Mouse (Mus musculus) heart, postnatal 25 days (tissue): ENCODE data around the gene Tmem206. TPM values are rescaled to one million over a fixed set of nuclear protein-coding genes. Genes with fewer than 3 reads are reported as not detected.

Experiments used
- DNase-seq: peaks from one replicate; pipeline ENCODE4 v3.0.0; 2022; ENCODE audit warnings: low spot score
- intact Hi-C: fragments of 180-260 bp; cut with DNase I; formaldehyde crosslinking; loops from one replicate; pipeline ENCODE4 v1.15.1; 2025
- total RNA-seq, 2 experiments: library from RNA; stranded (reverse); gene quantifications; 2 replicates each; pipeline ENCODE4 v1.2.3; 2021

Tmem206 gene
- total RNA-seq, 2 experiments from 2014 or later, result 3.5 to 4.1 TPM

DNA sequence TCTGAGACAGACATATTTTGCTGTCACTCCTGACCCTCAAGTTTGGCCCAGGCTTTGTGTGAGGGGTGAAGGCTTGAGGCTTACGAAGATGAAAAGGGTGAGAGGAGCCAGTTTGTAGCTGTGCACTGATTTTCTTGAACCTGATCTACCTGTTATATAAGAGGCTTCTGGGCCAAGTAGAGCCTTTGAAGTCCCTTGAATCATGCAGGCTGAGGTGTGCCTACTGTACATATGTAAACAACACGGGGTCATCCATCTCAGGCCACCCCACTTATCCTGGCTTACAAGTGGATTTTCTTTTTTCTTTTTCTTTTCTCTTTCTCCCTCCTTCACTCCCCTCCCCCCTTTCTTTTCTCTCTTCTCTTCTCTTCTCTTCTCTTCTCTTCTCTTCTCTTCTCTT is 22.9 kb downstream of the Tmem206 start:
- no peak for DNase-seq

DNA sequence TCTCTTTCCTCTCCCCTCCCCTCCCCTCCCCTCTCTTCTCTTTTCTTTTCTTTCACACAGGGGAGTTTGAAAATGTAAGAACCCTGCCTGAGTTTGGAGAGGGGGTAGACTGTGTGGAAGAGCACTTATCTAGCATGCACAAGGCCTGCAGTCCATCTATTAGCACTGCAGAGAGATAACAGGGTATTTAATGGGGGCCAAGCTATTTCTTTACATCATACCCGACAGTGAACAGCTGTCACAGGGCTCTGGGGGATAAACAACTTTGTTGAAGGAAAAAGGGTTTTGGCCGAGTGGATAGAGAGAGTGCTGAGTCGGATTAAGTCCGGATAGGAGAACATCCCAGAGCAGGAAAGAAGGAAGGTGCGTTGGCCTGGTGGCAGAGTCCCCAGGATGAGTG is 23.3 kb downstream of the Tmem206 start:
- intact Hi-C loops, result no loop called here
- DNase-seq, result no peak

More for the DNA sequence above, 22.9 kb downstream of the Tmem206 start:
- intact Hi-C loops, result no loop called here

DNA sequence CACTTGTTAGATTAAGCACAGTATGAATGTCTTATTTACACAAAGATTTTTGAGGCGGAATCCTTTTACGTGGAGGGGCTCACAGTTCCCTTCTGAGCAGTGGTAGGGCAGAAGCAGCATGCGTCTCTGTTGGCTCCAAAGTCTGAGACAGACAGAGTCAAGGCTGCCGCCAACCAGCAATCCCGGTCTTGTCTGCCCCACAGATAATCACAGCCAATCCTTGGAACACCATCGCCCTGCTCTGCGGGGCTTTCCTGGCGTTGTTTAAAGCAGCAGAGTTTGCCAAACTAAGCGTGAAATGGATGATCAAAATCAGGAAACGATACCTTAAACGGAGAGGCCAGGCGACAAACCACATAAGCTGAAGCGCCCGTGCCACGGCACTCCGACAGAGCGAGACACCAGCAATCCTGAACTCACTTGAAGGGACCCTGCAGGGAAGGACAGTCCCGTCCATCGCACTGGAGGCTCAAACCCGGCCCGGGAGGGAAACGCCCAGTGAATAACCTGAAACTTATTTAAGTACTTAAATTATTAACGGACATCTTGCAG is 23.9 kb downstream of the Tmem206 start:
- DNase-seq, result no peak
- intact Hi-C loops, result loop anchor here (5.0 kb wide), 1 partner anchor 37 kb away; no protein-coding TSS in a partner anchor

DNA sequence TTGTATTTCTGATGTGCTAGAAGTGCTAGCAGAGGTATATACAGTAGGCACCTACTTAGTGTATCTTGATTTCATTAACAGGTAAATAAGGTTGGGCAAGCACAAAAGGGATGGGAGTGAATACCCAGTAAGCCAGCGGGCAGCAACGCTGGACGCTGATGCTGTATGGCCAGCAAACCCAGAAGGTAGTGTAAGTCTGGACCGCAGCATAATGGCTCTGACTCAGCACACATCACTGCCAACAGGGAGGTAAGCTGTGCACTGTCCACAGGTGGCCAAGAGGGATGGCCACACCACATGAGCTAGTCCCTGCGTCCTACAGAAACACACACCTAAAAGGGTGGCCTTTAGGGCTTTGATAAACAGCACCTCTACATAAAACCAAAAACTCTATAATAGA is 24.6 kb downstream of the Tmem206 start:
- DNase-seq, result no peak
- intact Hi-C loops, result loop anchor here (5.0 kb wide), 1 partner anchor 38 kb away; no protein-coding TSS in a partner anchor

DNA sequence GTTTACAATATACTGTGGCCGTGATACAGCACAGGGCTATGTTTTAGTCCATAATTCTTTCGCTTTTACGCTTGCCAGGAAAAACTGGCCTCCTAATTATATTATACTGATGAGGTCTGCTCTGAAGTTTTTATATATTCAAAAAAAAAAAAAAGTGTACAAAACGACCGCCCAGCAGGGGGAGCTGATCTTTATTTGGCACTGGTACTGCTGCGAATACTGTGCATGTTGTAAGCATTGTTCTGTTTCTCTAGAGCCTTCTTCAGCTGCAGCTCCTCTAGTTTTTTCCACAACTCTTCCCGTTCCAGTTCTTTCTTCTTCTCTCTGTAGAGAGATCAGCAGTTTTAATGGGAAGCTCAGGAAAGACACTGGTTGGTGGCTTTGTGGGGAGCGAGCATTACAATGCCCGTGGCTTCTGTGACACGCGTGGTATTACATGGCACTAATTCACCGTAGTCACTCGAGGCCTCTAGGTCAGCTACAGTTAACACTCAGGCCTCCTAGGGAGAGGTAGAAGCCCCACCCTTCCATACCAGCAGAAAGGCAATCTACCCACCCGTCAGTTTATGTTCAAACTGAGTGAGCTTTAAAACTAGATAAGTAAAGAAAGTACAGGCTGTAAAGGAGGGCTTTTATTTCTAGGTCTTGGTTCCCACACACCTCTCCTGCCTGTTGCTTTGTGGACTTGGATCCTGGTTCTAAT is 27.2 kb downstream of the Tmem206 start:
- DNase-seq, result no peak
- intact Hi-C loops, result loop anchor here (5.0 kb wide), 1 partner anchor 41 kb away; no protein-coding TSS in a partner anchor

DNA sequence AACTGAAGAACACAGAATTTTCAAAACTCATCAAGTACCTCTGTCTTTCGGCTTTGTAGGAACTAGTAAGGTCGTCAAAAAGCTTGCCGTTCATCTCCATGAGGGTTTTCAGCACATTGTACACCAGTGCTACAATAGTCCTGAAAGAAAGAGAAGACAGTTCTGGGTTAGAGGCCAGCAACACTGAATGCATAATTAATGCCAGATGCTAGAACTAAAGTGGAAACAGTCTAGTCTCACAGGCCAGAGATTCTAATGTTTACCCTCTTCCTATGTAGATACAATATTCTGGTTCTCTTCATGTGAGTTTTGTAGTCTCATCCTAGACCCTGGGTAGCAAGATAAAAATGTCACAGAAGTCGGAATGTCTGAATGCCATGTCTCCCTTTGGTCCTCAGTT is 28.1 kb downstream of the Tmem206 start:
- DNase-seq, result no peak
- intact Hi-C loops, result loop anchor here (5.0 kb wide), 1 partner anchor 42 kb away; no protein-coding TSS in a partner anchor

DNA sequence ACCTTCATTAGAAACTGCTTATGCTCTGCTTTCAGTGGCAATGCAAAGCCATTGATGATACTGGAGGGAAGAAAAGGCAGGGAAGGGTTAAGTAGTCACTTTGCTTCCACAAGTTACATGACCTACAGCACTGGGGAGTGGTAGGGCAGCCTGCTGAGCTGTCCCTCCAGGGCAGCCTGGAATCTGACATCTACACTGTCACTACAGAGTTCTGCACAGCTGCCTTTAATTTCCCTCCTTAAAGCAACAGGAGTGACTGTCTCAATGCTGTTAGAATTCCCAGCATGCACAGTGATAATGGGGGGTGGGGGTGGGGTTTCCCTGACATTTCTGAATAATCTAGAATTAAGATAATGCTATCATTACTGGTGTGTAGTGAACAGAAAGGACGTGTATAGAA is 31.2 kb downstream of the Tmem206 start:
- intact Hi-C loops, result no loop called here
- DNase-seq, result no peak

DNA sequence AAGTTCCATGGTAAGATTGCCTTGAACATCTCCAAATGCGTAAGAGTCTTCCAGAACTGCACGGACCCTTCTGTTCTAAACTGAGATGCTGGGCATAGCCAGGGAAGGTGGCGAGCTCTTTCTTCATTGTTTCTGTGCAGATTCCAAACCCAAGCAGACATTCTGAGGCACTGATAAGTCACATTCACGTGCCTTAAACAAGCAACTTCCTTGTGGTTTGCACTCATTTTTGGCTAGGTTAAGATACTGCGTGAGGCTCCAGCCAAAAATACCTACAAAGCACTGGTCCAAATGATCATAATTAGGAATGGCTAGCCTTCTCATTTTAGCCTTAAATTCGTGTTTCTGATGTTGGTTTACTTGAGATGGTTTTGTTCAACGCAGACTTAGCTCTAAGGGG is 33.8 kb downstream of the Tmem206 start:
- intact Hi-C loops, result no loop called here
- DNase-seq, result no peak

DNA sequence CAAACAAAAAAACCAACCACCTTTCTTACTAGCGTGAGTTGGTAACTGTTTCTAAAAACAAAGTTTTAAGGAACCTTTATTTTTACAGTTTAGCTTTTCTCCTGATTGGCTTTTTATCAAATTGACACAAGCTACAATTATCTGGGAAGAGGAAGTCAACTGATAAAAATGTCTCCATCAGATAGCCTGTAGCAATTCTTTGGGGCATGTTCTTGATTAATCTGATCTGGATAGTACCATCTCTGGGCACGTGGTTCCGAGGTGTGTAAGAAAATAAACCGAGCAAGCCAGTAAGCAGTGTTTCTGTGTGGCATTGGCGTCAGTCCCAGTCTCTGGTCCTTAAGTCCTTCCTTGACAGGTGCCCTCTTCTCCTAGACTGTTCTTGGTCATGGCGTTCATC is 36.7 kb downstream of the Tmem206 start:
- DNase-seq, result no peak
- intact Hi-C loops, result loop anchor here (10.0 kb wide), 1 partner anchor 202 kb away; no protein-coding TSS in a partner anchor

DNA sequence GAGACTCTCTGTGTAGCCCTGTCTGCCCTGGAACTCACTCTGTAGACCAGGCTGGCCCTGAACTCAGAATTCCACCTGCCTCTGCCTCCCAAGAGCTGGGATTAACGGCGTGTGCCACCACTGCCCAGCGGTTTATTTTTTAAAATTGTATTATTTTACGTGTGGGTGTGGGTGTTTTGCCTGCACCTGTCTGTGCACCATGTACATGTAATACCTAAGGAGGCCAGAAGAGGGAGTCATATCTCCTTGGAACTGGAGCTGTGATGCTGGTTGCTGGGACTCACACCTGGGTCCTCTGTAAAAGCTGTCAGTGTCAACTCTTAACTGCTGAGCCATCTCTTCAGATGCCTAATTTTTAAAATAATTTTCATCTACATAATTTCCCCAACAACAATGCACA is 38.8 kb downstream of the Tmem206 start:
- no peak for DNase-seq
- intact Hi-C loops, result loop anchor here (10.0 kb wide), 1 partner anchor 200 kb away; no protein-coding TSS in a partner anchor

DNA sequence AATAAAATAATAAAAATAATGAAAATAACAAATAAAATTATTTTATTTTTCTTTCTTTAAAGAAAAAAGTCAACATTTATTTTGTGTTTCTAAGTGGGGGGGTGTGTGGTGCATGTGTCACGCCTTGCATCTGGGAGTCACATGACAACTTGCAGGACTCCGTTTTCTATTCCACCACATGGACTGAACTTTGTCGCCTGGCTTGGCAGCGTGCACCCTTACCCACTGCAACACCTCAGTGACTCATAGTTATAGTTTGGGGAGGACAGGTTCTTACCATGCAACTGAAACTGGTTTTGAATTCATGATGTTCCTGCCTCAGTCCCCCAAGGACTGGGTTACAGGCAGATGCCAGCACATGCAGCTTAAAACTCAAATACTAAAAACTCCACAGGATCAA is 42.5 kb downstream of the Tmem206 start:
- intact Hi-C loops, result loop anchor here (10.0 kb wide), 1 partner anchor 197 kb away; no protein-coding TSS in a partner anchor

DNA sequence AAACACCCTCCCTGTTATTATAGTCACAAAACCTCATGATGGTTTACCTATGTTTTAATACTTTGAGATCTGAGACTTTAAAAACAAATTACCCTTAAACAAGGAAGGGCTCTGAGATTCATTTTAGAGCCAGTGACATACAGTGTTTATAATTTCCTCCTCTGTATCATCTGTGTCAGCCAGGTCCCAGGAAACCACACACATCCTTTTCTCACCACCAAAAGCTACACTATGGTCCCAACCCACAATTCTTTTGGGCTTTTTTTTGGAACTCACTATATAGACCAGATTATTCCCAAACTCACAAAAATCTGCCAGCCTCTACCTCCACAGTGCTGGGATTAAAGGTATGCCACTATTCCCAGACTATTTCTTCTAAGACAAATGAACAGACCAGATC is 43.4 kb downstream of the Tmem206 start:
- intact Hi-C loops, result loop anchor here (10.0 kb wide), 1 partner anchor 196 kb away; no protein-coding TSS in a partner anchor
- no peak for DNase-seq

More for the DNA sequence above, 42.5 kb downstream of the Tmem206 start:
- no peak for DNase-seq

DNA sequence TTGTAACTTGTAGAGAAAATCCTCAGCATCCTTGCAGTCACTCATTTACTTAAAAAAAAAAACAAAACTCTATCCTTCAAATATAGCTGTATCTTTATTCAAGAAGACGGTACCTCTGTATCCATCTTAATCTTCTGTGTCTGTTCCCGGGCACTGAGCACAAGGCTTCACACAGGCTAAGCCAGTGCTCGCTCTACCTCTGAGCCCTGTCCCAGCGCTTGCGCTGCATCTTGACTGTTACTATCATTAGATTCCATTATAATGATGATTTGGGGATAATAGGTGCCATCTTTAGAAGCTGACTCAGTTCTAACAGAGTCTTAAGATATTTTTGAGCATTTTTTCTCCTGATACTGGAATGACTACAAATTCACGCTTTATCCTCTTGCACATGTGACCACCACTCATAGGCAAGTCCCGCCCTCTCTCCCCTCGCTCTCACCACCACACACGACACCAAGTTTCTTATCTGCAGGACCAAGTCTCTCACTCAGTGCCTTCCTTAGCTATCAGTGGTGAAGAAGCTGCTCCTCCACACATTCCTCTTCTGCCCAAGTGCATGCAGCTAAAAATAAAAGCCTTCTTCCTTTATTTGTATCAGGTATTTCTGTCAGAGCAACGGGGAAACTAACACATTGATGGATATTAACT is 49.4 kb downstream of the Tmem206 start:
- no peak for DNase-seq
- intact Hi-C loops, result no loop called here

DNA sequence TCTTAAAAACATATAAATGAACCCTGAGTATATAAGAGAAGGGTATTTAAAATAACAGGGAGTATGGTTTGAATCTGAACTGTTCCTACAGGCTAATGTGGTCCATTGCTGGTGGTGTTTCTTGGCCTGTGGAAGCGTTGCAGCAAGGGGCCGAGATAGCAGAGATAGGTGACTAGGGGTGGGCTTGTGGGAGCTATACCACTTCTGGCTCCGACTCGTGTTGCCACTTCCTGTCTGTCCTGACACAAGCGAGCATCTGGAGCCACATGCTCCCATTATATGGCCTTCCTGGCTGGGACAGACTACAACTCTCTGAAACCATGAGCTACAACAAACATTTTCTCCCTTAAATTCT is 49.9 kb downstream of the Tmem206 start:
- intact Hi-C loops, result no loop called here
- DNase-seq, result no peak

DNA sequence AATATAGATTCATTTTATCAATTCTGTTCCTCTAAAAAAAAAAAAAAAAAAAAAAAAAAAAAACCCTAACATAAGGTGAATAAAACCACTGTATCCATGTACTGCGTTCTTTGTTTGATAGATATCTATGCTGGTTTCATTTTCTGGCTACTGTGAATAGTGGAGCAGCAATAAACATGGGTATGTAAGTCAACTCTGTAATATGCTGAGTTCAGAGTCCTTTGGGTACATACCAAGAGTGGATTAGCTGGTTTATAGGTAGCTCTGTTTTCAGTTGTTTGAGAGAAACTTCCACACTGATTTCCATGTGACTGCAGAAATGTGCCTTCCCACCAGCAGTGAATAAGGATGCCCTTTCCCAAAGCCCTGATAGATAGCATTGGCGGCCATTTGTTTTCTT is 52.4 kb downstream of the Tmem206 start:
- intact Hi-C loops, result no loop called here
- no peak for DNase-seq

DNA sequence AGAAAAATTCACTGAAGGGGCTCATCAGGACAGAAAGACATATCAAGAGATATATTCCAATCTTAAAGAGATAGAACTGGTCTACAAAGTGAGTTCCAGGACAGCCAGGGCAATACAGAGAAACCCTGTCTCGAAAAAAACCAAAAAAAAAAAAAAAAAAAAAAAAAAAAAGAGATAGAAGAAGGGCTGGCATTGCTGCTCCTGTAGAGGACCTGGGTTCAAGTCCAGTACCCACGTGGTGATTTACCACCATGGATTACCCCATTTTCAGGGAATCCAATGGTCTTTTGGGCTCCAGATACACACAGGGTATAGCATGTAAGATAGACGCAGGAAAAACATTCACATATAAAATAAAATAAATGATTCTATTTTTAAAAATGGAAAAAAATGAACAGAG is 55.1 kb downstream of the Tmem206 start:
- no peak for DNase-seq
- intact Hi-C loops, result no loop called here

DNA sequence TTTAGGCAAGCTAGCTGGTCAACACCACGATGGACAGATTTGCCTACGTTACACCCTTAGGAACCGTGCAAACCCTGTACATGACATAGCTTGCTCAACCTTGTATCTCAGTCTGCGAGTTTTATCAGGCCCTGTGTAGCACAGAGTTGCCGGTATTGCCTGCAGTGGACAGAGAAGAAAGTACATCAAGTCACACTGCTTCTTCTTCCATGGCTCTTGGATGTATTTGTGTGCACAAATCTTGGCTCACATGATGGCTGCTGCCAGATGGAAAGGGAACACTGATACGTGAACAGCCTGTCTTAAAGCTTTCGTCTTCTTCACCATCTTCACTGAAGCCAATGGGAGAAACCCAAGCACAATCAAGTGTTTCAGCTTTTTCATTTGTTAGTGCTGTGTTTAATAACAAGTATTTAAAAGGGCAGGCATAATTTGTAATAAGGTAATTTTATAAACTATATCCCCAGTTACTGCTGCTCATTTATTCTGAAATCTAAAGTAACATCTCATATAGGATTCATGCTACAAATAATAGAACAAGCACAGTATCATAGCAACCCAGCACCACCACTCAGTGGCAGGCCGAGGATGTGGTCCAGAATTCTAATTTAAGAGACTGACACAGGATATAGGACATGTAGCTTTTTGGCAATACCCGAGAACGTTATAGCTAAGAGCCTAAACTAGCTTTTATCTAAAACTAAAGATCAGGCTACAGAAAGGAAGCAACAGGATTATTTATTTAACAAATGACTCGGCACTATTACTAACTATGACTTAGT is 56.4 kb downstream of the Tmem206 start:
- intact Hi-C loops, result no loop called here
- DNase-seq, result no peak

DNA sequence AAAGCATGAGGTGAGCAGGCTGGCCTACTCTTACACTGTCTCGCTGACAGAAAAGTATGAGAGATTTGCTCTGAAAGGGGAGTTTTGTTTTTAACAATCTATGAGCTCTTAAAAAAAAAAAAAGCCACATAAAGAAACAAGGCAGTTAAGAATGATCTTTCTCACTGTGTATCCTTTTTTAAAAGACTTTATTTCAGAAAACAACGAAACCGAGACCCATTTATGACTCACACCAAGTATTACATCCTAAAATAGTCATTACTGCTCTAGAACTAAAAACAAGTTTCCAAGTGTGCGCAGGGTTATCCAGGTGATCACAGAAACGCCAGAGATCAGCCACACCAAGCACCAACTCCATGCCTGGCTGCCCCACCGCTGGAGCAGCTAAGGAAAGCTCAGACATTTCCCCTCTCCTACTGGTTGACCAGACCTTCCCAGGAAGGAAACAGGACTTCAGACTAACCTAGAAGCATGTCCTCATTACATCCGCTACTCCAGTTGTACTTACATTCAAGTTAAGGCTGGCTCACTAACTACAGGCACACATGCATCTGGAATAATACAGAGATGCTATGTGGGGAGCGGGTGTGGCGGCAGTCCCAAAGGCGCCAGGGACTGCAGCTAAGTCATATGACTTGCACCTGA is 59.2 kb downstream of the Tmem206 start:
- intact Hi-C loops, result no loop called here
- DNase-seq, result no peak

DNA sequence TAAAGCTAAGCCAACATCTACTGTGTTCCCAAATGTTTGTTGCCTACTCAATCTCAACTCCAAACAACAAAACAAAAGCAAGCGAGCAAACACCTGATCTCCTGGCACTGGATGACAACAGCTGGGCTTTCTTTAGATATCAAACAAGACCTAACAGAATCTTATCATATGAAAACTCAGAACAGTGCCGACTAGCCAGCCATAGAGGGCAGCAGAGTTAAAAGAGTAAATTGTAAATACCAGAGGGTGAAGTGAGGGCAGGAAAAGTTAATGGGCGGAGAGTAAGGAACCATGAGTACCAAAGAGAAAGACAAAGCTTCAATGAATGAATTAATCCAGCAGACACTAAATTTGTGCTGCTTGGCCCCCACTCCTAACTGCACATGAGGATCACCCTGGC is 65.6 kb downstream of the Tmem206 start:
- no peak for DNase-seq
- intact Hi-C loops, result loop anchor here (2.0 to 5.0 kb wide), 3 partner anchors 79 to 173 kb away; no protein-coding TSS in a partner anchor

DNA sequence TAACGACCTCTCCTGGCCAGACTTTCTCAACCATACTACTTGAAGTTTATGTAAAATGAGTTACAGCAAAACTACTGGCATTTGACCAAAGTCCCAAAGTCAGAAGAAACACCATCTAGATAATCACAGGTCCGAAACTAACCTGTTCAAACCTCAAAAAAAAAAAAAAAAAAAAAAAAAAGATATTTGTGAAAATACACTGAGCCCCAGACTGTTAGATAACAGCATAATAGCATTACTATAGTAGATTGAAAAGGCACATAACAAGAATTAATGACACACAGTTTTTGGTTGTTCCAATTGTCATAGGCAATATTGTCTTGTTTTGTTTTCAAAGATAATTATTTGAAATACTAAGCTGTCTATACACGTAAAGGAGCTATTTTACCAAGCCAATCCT is 67.8 kb downstream of the Tmem206 start:
- intact Hi-C loops, result loop anchor here (5.0 kb wide), 2 partner anchors 81 to 99 kb away; no protein-coding TSS in a partner anchor
- no peak for DNase-seq
